Mouse (Mus musculus) granulocyte monocyte progenitor cell, adult 5-6 weeks (primary cell): ENCODE data around the gene Pik3ap1. TPM values are rescaled to one million over a fixed set of nuclear protein-coding genes. Genes with fewer than 3 reads are reported as not detected.
"Not testable (repeated sequence)": the region's sequence is repeated elsewhere in the genome, so short reads cannot be mapped to it uniquely, and the experiment has no call there.

Source experiments
- ATAC-seq: replicated peaks from 2 replicates; pipeline ENCODE4 v1.8.0; 2016; ENCODE audit warnings: mild to moderate bottlenecking, moderate TSS enrichment, inconsistent platforms; ENCODE audit not compliant: poor library complexity, severe bottlenecking
- total RNA-seq, 2 experiments: library from RNA; stranded (forward) in 1 of 2; stranded (reverse) in 1 of 2; fragments of 200-712, 200-1000 nt in 1 of 2; fragments of >200 nt in 1 of 2; fragmentation: Nextera tagmentation in 1 of 2; gene quantifications; 2 replicates each; pipeline ENCODE4 v1.2.3; 2014 to 2017

The Pik3ap1 gene
- total RNA-seq, 2 experiments from 2014 or later: 23.3 to 26.8 TPM

- ATAC-seq: no peak
These were observed 46.5 kb downstream of the Pik3ap1 start for GRCm38 (mm10) chr19:41338379-41338778.

- peak; percentile 10; the same call in 1 of the 2 replicates for ATAC-seq
These were observed 49.2 kb downstream of the Pik3ap1 start for GRCm38 (mm10) chr19:41335721-41336120.

GRCm38 (mm10) chr19:41332986-41333385 is 51.9 kb downstream of the Pik3ap1 start:
- no peak for ATAC-seq

- peak; percentile 76 for ATAC-seq
These were observed 52.7 kb downstream of the Pik3ap1 start for GRCm38 (mm10) chr19:41332228-41332627.

- ATAC-seq: no peak
These were observed 54.5 kb downstream of the Pik3ap1 start for GRCm38 (mm10) chr19:41330401-41330800.

GRCm38 (mm10) chr19:41329961-41330360 is 54.9 kb downstream of the Pik3ap1 start:
- no peak for ATAC-seq

- ATAC-seq: peak; percentile 51
These were observed 56.2 kb downstream of the Pik3ap1 start for GRCm38 (mm10) chr19:41328743-41329142.

- no peak for ATAC-seq
These were observed 61.1 kb downstream of the Pik3ap1 start for GRCm38 (mm10) chr19:41323813-41324212.

- no peak for ATAC-seq
These were observed 61.8 kb downstream of the Pik3ap1 start for GRCm38 (mm10) chr19:41323125-41323524.

GRCm38 (mm10) chr19:41321149-41321548 is 63.8 kb downstream of the Pik3ap1 start:
- ATAC-seq: peak; percentile 93

- ATAC-seq: peak; percentile 14; the same call in 1 of the 2 replicates
These were observed 67.4 kb downstream of the Pik3ap1 start for GRCm38 (mm10) chr19:41317315-41318095.

- ATAC-seq: no peak
These were observed 70.2 kb downstream of the Pik3ap1 start for GRCm38 (mm10) chr19:41314696-41315095.

GRCm38 (mm10) chr19:41313663-41314062 is 71.2 kb downstream of the Pik3ap1 start:
- peak; percentile 47 for ATAC-seq

GRCm38 (mm10) chr19:41312587-41312986 is 72.3 kb downstream of the Pik3ap1 start:
- ATAC-seq: not testable (repeated sequence)

GRCm38 (mm10) chr19:41312027-41312426 is 72.9 kb downstream of the Pik3ap1 start:
- no peak for ATAC-seq

- peak; percentile 74 for ATAC-seq
These were observed 73.8 kb downstream of the Pik3ap1 start for GRCm38 (mm10) chr19:41310971-41311703.

GRCm38 (mm10) chr19:41303933-41304332 is 81.0 kb downstream of the Pik3ap1 start:
- no peak for ATAC-seq

GRCm38 (mm10) chr19:41303433-41303832 is 81.5 kb downstream of the Pik3ap1 start:
- ATAC-seq: no peak

GRCm38 (mm10) chr19:41301856-41302255 is 83.0 kb downstream of the Pik3ap1 start:
- ATAC-seq: no peak

- no peak for ATAC-seq
These were observed 85.5 kb downstream of the Pik3ap1 start for GRCm38 (mm10) chr19:41299446-41299845.

GRCm38 (mm10) chr19:41290952-41291619 is 93.8 kb downstream of the Pik3ap1 start:
- peak; percentile 67 for ATAC-seq
